Mouse (Mus musculus): ENCODE measurements at regions not wholly inside any gene's neighbourhood (a gene's known extent, or its start where the extent isn't known, plus 50 kb on each side); places are given as distances from the start of the nearest gene placed in this dataset.
A peak's percentile ranks its signal among the peaks of the same experiment; 100 is the strongest.
"Not testable (repeated sequence)": the region's sequence is repeated elsewhere in the genome, so short reads cannot be mapped to it uniquely, and the experiment has no call there.

DNA sequence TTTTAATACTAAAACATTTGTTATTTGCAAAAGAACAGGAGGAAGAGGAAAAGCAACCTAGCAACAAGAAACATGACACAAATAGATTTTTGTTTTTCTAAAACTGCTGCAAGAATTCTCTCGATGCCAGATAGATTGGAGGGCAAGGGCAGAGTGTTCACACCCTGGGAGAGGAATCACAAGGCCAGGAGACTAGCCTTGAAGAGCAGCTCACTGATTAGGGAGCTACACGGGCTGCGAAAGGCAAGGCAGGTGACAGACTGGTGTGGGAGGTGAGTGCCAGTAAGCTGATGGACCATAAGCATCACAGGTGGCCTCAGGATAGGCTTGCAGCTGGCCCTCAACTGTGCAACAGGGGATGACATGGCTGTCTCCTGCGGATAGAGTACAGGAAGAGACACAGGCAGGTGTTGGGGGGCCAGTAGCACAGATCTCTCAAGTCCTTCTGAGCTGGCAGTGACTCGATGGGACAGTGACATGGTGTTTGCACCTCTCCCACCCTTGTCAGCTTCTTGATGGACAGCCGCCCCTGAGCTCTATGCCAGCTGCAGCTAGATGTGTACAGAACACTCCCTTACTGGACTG lies 102.0 kb upstream of the Abca1 start:
- no peak for DNase-seq

DNA sequence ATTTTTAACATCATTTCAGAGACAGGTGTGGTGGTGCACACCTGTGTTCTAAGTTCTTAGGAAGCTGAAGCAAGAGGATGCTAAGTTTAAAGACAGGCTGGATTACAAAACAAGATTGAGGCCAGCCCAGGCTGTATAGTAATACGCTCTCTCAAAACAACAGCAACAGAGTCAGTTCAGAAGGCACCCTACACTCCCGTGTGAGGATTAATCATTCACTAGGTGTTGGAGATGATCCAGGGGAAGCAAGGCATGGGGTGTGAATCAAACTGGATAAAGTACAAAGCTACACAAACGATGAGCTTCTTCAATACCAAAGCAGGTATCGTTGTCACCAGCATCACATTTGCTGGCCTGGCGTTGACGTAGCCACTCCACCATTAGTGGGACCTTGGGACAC lies 99.3 kb upstream of the Abca1 start:
- DNase-seq: no peak

DNA sequence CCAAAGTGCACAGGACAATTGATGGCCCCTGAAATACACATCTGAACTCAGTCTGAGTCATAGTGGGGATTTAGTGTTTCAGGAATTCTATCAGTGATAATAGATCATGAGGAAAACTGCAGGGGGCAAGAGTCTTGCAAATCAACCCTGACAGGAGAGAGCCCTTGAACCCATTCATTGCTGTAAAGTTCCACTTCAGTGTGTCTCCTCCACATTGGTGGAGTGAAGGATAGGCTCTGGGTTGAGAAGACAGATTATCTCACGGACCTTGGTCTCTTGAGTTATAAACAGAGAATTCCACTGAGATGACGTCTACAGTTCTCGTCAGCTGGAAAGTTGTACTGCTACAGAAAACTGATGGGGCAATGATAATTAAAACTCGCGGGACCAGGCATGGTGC lies 97.3 kb upstream of the Abca1 start:
- DNase-seq: no peak

DNA sequence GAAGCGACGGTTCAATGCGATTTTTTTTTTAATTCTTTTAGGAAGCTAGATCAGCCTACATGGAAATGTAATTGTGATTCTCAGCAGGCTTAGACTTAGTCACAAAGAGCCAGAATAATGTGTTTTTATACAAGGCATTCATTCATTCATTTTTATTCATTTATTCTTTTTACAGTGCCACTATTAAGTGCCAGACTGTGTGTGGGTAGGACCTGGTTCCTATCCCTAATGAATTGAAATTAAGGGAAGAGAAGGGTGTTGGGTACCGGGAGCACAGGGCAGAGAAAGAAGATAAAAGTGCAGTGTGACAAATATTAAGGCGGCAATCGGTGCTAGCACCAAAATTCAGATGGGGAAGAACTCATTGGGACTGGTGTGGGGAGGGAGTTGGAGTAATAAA lies 94.8 kb upstream of the Abca1 start:
- no peak for DNase-seq

DNA sequence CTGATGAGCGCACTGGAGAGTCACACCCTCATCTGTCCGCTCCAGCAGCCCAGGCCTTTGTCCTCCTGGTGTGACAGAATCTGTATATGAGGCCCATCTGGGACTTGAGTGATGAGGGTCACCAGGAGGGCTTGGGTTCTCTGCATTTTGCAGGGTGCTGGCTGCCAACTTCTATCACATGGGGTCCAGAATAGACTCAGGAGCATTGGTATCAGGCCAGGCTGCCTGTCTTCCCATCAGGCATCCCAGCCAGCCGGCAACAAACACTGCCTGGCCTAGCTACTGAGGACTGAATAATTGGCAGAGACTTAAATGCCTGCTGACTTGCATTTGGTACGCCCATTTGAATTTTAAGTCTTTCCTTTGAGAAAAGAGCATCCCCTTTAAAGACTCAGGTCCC lies 94.0 kb upstream of the Abca1 start:
- DNase-seq: no peak

DNA sequence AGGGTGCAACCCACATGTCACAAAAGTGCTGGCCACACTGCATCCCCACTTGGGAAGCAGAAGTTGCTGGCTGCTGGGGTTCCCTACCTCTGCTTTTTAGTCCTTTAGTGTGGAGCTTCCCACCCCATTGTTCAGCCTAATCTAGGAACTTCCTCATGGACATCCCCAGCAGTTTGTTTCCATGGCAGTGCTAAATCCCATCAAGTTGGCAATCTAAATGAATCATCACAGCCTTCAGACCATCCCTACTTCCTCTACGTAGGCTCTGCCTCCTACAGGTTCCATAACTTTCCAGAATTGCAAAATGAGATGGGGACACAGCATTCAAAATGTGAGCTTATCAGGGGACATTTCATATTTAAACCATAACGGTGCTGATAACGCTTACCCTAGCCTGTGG lies 90.6 kb upstream of the Abca1 start:
- DNase-seq: no peak

DNA sequence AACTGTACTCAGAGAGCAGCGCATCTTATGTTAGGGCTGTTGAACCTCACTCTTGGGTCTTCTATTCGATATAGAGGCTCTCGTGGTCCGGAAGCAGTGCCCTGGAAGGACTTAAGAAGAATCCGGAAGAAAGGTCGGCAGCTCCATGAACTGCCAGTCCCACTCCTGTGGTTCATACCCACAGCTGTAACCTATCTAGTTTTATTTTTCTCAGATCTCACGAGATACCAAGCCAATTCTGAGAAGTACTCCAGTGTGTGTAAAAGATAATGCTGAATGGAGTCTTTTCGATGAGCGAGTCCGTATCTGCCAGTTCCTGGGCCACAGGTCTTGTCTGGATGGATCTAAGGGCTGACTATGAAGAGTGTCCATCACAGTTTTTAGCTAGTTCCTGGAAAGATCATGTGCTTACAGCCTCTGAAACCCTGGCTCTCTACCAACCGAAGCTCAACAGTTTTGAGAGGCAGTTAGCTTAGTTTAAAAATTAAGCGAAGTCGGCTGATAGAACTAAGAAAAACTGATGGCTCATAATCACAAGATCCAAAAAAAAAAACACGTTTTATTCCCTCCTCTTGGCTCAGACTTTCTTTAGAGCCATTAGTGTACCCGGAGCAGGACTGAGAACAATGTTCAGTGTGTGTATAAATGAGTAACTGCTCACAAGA lies 86.5 kb upstream of the Abca1 start:
- DNase-seq: peak; percentile 13

DNA sequence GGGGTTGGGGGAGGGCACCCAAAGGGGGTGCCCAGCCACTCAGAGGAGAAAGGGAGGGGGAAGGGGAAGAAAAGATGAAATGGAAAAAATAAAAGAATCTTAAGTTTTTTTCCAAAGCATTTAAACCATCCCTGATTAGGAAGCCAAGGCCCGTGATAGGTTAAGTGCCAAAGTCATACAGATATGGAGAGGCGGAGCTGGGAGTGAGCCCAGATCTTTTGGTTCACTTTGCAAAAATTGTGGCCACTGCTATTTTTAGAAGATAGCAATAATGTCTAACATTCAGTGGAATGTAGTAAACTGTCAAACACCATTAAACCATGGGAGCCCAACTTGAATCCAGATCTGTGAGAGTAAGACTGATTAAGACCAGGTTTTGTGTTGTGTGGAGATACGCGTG lies 85.9 kb upstream of the Abca1 start:
- DNase-seq: no peak

DNA sequence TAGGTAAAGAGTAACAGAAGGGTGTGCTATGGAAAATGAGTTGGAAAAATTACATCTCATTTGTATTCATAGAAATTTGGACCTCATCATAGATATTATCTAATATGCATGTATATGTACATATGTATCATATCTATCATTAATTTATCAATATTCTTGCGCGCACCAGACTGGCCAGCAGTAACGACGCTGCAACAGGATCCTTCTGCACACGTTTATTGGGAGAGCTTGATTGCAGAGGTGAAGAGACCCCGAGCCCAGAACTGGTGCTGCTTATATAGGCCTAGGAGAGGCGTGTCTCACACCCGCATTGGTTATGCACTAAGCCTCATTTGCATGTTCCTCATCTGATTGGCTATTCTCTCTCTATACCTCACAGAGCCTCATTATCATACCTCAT lies 83.8 kb upstream of the Abca1 start:
- not testable (repeated sequence) for DNase-seq

DNA sequence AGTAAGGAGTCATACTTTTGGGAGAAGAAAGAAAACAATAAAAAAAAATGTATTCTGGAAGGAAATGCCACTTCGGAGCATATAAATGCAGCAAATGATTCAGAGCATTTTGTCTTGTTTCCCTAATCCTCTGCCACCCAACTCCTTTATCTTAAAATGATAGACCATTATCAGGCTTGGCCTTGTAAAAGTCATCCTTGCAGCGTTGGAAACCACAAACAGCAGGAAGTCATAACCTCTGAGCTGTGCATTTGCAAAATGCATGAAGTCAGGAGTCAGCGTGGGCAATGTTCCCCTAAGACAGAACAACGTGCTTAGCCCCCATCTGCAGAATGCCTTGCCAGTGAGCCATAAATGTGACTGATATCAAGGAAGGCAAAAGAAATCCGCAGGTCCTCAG lies 80.2 kb upstream of the Abca1 start:
- no peak for DNase-seq

DNA sequence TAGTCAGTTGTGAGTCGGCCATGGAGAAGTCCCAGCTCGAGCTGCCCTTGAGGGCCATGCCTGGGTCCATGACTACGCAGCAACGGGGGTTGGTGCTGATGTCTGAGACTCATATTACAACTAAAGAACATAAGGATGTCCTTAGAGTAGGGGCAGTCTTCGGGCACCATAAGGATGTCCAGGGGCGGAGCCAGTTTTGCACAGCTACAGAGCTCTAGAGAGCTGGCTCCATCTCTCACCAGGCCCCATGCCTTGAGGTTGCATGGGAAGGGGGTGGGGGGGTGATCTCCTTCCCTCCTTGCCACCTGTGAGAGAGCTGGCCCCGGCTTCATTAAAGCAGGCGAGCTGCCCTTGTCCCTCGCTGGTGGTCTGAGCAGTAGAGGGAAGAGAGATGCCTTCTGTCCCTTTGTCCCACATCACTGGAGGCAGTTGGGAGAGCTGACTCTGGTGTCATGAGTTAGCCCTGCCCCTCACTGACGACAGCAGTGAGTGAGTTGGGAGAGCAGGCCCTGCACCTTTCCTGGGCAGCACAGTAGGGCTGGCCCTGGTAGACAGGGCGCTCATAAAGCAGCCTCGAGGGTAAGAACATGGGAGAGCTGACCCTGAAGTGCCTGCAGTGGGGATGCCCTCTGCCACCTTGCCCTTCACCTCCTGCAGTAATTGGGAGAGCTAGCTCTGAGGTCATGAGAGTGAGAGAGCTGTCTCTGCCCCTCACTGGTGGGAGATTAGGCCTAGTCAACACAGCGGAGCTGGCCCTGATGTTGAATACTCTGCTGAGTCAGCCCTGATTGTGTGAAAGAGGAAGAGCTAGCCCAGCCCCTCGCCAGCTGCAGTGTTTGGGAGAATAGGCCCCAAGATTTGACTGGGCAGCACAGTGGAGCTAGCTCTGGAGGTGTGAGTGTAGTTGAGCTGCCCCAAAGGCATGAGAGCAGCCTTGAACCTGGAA lies 78.9 kb upstream of the Abca1 start:
- DNase-seq: no peak

DNA sequence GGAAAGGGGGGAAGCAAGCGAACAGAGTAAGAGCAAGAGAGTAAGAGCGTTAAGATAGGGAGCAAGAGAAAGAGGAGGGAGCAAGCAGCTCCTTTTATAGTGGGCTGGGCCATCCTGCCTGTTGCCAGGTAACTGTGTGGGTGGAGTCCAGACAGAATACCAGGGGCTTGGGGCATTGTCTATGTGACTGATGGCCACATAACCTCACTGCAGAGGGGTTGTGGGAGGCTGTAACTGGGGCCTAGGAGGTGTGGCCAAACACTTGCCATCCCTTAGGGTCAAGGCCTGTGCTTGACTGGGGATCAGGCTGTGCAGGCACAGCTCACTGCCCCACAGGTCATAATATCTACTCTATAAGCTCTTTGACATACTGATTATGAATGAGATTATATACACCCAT lies 76.2 kb upstream of the Abca1 start:
- no peak for DNase-seq

DNA sequence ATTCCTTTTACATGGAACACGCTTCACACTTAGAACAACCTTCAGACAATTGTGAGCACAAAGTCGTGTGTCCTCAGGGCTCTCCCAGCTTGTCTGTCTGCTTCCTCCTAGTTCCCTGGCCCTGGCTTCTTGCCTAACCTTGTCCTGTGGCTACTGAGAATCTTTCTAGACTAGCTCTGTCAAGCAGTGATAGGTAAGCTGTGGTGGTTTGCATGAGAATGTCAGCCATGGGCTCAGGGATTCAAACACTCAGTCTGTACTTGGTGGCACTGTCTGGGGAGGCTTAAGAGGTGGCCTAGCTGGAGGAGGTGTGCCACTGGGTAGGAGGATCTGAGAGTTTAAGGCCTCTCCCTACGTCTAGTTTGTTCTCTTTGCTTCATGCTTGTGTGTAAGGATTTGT lies 72.7 kb upstream of the Abca1 start:
- no peak for DNase-seq

DNA sequence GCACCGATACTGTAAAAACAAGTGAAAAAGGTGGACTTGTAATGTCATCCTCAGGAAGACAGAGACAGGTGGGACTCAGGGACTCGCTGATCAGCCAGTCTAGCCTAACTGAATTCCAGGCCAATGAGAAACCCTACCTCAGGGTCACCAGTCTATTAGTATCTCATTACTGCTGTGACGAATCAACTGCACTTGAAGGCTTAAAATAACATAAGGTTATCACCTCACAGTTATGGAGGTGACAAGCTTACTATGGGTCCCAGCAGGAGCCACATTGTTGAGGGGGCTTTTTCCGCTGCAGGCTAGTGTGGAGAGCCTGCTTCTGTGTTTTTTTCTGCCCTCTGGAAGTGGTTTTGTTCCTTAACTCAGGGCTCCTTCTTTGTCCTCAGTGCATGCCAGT lies 72.2 kb upstream of the Abca1 start:
- no peak for DNase-seq

DNA sequence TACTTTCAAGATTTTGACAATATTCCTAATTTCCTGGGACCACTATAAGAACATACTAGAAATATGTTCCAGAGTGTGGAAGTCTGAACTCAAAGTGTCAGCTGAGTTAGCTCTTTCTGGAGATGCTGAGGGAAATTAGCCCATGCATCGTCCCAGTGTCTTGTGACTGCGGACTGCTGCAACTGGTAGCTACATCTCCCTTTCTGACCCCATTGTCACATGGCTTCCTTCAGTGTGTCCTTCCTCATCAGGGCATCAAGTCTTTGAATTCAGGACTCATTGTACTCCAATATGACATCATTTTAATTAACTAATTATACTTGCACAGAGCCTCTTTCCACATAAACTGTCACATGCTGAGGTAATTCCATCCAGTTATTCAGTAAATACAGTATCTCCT lies 71.4 kb upstream of the Abca1 start:
- no peak for DNase-seq

DNA sequence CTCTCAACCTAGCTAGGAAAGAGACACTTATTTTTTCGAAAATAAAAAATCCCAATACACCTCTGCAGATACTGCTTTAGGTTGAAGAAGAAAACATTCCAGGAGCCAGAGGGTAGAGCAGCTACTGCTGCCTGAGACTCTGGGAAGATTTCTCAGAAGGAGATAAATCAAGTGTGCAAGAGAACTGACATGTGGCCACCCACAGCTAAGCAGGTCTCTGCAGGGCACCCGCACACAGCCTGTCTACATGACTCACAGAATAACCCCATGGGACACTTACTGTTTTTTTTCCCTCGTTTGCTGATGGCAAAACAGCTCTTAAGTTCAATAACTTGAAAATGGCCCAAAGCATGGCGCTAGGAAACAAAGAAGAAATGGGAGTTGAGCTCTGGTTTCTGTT lies 68.7 kb upstream of the Abca1 start:
- no peak for DNase-seq

DNA sequence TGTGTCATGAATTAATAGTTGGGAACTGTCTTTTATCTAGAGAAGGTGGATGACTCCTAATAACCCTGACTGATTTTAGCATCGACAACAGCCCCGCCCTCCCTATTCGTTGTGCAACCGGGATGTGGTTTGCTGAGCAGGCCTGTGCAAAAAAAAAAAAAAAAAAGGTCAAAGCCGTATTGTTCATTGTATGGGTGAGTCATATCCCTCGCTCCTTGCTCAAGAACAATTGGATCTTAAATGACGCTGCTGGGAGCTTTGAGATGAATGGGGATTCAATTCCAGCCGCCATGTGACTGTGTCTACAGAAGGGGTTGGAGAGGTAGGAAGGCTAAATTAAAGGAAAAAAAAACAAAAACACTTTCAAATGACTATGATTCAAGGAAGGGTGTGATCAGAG lies 68.1 kb upstream of the Abca1 start:
- DNase-seq: peak; percentile 48

DNA sequence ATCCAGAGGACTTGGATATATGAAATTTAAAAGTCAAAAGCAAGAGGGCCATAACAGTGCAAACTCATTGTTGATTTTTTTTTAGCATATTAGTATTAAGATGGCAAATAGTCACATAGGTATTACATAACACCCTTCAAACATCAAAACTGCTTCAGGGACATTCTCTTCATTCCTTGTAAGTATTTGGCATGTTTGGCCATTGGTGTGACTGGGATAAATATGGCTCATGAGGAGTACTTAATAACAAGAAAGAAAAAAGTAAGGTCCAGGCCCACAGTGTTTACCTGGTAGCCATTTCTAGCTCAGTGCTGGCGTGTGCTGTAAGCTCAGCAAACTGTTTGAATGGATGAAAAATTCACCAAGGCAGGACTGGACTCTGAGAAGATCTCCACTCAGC lies 67.4 kb upstream of the Abca1 start:
- no peak for DNase-seq

DNA sequence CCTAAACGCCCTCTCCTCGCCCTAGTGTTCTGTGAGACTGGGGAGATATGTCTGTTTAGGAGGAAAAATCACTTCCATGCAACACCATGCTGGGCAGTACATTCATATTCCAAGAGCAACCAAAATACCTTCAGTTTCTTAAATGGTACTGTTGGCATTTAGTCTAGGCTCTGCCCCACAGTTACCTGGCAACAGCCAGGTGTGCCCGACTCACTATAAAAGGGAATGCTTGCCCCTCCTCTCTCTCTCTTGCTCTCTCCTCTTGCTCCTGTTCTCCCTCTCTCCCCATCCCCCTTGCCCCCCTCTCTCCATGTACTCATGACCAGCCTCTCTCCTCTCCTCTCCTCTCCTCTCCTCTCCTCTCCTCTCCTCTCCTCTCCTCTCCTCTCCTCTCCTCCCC lies 66.7 kb upstream of the Abca1 start:
- DNase-seq: no peak

DNA sequence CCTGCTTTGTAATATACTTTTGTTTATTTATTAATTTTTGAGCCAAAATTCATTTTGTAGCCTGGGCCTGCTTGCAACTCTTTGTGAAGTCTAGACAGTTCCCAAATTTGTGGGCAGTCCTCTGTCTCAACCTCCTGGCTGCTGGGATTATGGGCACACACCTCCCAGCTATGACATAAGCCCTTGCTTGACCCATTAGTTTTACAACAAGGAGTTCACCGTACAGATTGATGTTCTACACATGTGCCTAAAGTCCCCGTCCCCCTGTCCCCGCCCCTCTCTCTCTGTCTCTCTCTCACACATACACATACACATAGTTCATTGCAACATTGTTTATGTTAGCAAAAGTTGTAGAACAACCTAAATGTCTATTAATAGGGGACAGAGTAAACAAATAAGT lies 63.7 kb upstream of the Abca1 start:
- DNase-seq: no peak

DNA sequence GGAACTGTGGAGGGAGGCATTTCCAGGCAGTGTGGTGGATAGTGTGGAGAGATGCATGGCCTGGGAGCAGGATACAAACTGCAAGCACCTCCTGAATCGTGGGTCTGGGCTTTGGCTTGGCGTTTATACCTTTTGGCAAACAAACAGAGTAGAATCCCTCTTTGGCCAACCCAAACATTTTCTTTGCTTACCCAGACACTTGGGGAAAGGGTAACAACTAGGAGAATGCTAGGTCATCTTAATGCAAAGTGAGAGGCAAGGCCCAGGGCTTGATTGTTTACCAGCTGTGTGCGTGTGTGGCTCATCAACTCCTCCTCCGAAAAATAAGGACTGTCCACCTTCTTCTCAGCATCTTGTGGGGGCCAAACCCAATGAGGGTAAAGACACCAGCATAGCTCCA lies 61.1 kb upstream of the Abca1 start:
- DNase-seq: no peak

DNA sequence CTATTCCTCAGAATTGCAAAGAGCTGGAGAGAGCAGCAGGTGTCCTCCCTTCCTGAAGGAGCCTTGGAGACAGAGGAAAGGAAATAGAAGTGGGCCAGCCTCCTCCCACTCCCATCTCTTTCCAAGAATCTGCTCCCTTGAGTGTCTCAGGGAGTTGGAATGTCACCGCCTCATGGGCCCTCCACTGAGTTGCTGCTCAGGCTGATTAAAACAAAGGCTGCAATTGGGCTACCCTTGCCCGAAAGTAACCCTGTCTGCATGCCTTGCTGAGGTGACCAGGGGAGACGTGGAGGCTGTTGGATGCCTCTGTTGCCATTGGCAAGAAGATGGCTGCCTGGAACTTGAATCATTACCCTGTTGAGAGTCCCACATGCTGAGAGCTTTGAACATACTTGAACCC lies 59.7 kb upstream of the Abca1 start:
- DNase-seq: peak; percentile 56

DNA sequence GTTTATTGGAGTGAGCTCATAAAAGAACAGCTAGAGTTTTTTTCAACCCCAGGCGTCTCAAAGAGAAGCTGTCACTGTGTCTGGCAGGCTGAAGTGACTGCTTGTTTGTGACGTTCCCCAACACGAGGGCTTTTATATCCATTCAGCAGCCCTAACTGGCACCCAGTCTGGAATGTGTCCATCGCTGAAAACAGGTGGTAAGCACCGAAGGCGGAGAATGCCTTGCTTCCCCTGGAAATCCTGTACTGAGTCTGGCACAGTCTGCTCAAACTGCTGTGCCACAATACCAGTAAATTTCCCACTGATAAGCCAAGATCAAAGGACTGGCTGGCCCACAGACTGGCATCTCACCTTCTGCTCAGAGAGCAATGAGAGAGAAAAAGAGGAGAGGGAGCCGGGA lies 59.1 kb upstream of the Abca1 start:
- DNase-seq: peak; percentile 43

DNA sequence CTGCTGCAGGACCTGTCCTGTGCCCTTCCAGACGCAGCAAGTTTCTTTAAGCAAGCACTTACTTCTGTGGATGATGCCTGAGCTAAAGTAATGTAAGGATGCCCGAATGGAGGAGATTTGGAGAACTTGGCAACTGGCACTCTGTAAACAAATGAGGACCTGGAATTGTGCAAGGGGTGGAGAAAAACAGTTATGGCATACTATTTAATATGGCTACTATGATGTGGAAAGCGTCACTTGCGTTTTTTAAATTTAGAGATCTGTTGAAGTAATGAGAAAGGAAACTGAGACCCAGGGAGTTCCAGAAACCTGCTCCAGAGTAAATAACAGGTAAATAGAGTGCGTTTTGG lies 58.6 kb upstream of the Abca1 start:
- no peak for DNase-seq
